Mouse (Mus musculus) hindbrain, embryonic 12.5 days (tissue): ENCODE results near the gene Pnkd. TPM values are rescaled to one million over a fixed set of nuclear protein-coding genes. Genes with fewer than 3 reads are reported as not detected.
"Not testable (repeated sequence)": the region's sequence is repeated elsewhere in the genome, so short reads cannot be mapped to it uniquely, and the experiment has no call there.

Experiments
- ATAC-seq: fragments of 200-750 bp; cut with Nextera tagmentation; 2 replicates; pipeline ENCODE4 v1.8.0; 2017; ENCODE audit warnings: moderate TSS enrichment; ENCODE audit not compliant: low FRiP score
- H3K27ac ChIP-seq: fragments of 300-500 bp; sonication (generic); 2 replicates; pipeline ENCODE4 v1.5.1; 2016; ENCODE audit warnings: mild to moderate bottlenecking
- H3K27me3 ChIP-seq: fragments of 300-500 bp; sonication (generic); 2 replicates; pipeline ENCODE4 v1.6.1; 2016; ENCODE audit warnings: mild to moderate bottlenecking
- H3K36me3 ChIP-seq: fragments of 300-500 bp; sonication (generic); 2 replicates; pipeline ENCODE4 v1.6.1; 2016; ENCODE audit warnings: mild to moderate bottlenecking
- H3K4me1 ChIP-seq: fragments of 300-500 bp; sonication (generic); 2 replicates; pipeline ENCODE4 v1.6.1; 2016
- H3K4me2 ChIP-seq: fragments of 300-500 bp; sonication (generic); replicated peaks from 2 replicates; pipeline ENCODE4 v1.6.1; 2016; ENCODE audit warnings: mild to moderate bottlenecking
- H3K4me3 ChIP-seq: fragments of 300-500 bp; sonication (generic); 2 replicates; pipeline ENCODE4 v1.5.1; 2016; ENCODE audit warnings: mild to moderate bottlenecking
- H3K9ac ChIP-seq: fragments of 300-500 bp; sonication (generic); 2 replicates; pipeline ENCODE4 v1.6.1; 2016; ENCODE audit warnings: mild to moderate bottlenecking, moderate library complexity
- H3K9me3 ChIP-seq: fragments of 300-500 bp; sonication (generic); replicated peaks from 2 replicates; pipeline ENCODE4 v1.6.1; 2016; ENCODE audit warnings: mild to moderate bottlenecking
- WGBS: fragments of 180-500 bp; shearing (Covaris S2); methylation state at CpG from one replicate; pipeline ENCODE4 v1.1.7; 2016; 5-methylcytosine and 5-hydroxymethylcytosine counted together
- polyA plus RNA-seq: library from polyadenylated mRNA; unstranded; fragments of >200 nt; fragmentation: Nextera tagmentation; extraction: Ambion mirVana; gene quantifications from 2 replicates; pipeline ENCODE4 v1.2.1, GENCODE M21; 2016

Gene Pnkd
- polyA plus RNA-seq, 1 experiment from 2014 or later: 94.0 TPM

- H3K27me3 ChIP-seq: no peaks in the 10 kb centered on the region
- H3K4me1 ChIP-seq: peaks cover 10% of the 10 kb centered on the region
- 84% methylated on average over 9 of the region's 9 CpGs for WGBS
- H3K4me2 ChIP-seq: no peak overlapping the region
- no peak overlapping the region for H3K27ac ChIP-seq
- no peak overlapping the region for H3K4me3 ChIP-seq
- H3K9ac ChIP-seq: no peak overlapping the region
- no peak for ATAC-seq
- no peaks in the 10 kb centered on the region for H3K9me3 ChIP-seq
- H3K36me3 ChIP-seq: 0 out of 2 replicates have a peak, but pooled peaks cover 3% of the 10 kb centered on the region
Observed at GRCm38 (mm10) chr1:74339917-74340316, 55.2 kb downstream of the Pnkd start.

GRCm38 (mm10) chr1:74340361-74340764, 55.6 kb downstream of the Pnkd start:
- Histone ChIP-seq H3K4me2 (no peak overlapping the region), H3K4me3 (no peak overlapping the region), H3K36me3 (0 out of 2 replicates have a peak, but pooled peaks cover 3% of the 10 kb centered on the region), H3K4me1 (peaks cover 6% of the 10 kb centered on the region), H3K9ac (no peak overlapping the region), H3K9me3 (no peaks in the 10 kb centered on the region), H3K27me3 (no peaks in the 10 kb centered on the region), H3K27ac (no peak overlapping the region)
- no peak for ATAC-seq
- 95% methylated on average over 6 of the region's 6 CpGs for WGBS

- not testable (repeated sequence) for H3K36me3 ChIP-seq, H3K9me3 ChIP-seq, H3K4me3 ChIP-seq, ATAC-seq, H3K27me3 ChIP-seq, H3K4me2 ChIP-seq, H3K27ac ChIP-seq, H3K4me1 ChIP-seq, H3K9ac ChIP-seq
- WGBS: 93% methylated on average over 4 of the region's 4 CpGs
Observed at GRCm38 (mm10) chr1:74340992-74341391, 56.3 kb downstream of the Pnkd start.

- 0 out of 2 replicates have a peak, but pooled peaks cover 3% of the 10 kb centered on the region for H3K36me3 ChIP-seq
- no peak overlapping the region for H3K4me3 ChIP-seq
- no peak for ATAC-seq
- no peaks in the 10 kb centered on the region for H3K27me3 ChIP-seq
- peaks cover 4% of the 10 kb centered on the region for H3K4me1 ChIP-seq
- H3K27ac ChIP-seq: no peak overlapping the region
- 92% methylated on average over 7 of the region's 7 CpGs for WGBS
- H3K9me3 ChIP-seq: no peaks in the 10 kb centered on the region
- no peak overlapping the region for H3K9ac ChIP-seq
- no peak overlapping the region for H3K4me2 ChIP-seq
Observed at GRCm38 (mm10) chr1:74341898-74342297, 57.2 kb downstream of the Pnkd start.

GRCm38 (mm10) chr1:74342308-74342707, 57.6 kb downstream of the Pnkd start:
- 0 out of 2 replicates have a peak, but pooled peaks cover 3% of the 10 kb centered on the region for H3K36me3 ChIP-seq
- no peak overlapping the region for H3K9ac ChIP-seq
- H3K4me1 ChIP-seq: peaks cover 4% of the 10 kb centered on the region
- H3K27me3 ChIP-seq: no peaks in the 10 kb centered on the region
- H3K4me3 ChIP-seq: no peak overlapping the region
- no peak overlapping the region for H3K4me2 ChIP-seq
- no peak overlapping the region for H3K27ac ChIP-seq
- no peak for ATAC-seq
- no peaks in the 10 kb centered on the region for H3K9me3 ChIP-seq
- WGBS: 95% methylated on average over 1 of the region's 1 CpGs

GRCm38 (mm10) chr1:74343161-74343560, 58.4 kb downstream of the Pnkd start:
- peaks cover 3% of the 10 kb centered on the region; the same call in 1 of the 2 replicates for H3K36me3 ChIP-seq
- H3K4me2 ChIP-seq: no peak overlapping the region
- H3K9me3 ChIP-seq: no peaks in the 10 kb centered on the region
- H3K4me3 ChIP-seq: no peak overlapping the region
- WGBS: 45% methylated on average over 5 of the region's 5 CpGs
- no peak overlapping the region for H3K9ac ChIP-seq
- H3K4me1 ChIP-seq: peaks cover 4% of the 10 kb centered on the region
- ATAC-seq: no peak
- H3K27ac ChIP-seq: no peak overlapping the region
- no peaks in the 10 kb centered on the region for H3K27me3 ChIP-seq

- no peak overlapping the region for H3K27ac ChIP-seq
Observed at GRCm38 (mm10) chr1:74344163-74344916, 59.6 kb downstream of the Pnkd start.

GRCm38 (mm10) chr1:74351185-74351769, 66.5 kb downstream of the Pnkd start:
- Histone ChIP-seq H3K4me1 (no peaks in the 10 kb centered on the region), H3K4me3 (no peak overlapping the region), H3K9ac (no peak overlapping the region), H3K36me3 (peaks cover 43% of the 10 kb centered on the region), H3K27me3 (no peaks in the 10 kb centered on the region), H3K9me3 (no peaks in the 10 kb centered on the region), H3K27ac (no peak overlapping the region), H3K4me2 (no peak overlapping the region)
- ATAC-seq: no peak
- WGBS: 90% methylated on average over 13 of the region's 13 CpGs

More at GRCm38 (mm10) chr1:74344163-74344916, 59.6 kb downstream of the Pnkd start:
- 80% methylated on average over 11 of the region's 11 CpGs for WGBS
- Histone ChIP-seq H3K9ac (no peak overlapping the region), H3K27me3 (no peaks in the 10 kb centered on the region), H3K4me2 (no peak overlapping the region), H3K4me3 (no peak overlapping the region), H3K9me3 (no peaks in the 10 kb centered on the region), H3K36me3 (peaks cover 9% of the 10 kb centered on the region), H3K4me1 (peaks cover 4% of the 10 kb centered on the region)
- no peak for ATAC-seq

- Histone ChIP-seq H3K9ac (no peak overlapping the region), H3K27ac (no peak overlapping the region), H3K36me3 (peaks cover 43% of the 10 kb centered on the region), H3K27me3 (no peaks in the 10 kb centered on the region), H3K9me3 (no peaks in the 10 kb centered on the region), H3K4me3 (no peak overlapping the region), H3K4me1 (no peaks in the 10 kb centered on the region), H3K4me2 (no peak overlapping the region)
- no peak for ATAC-seq
- WGBS: 77% methylated on average over 5 of the region's 5 CpGs
Observed at GRCm38 (mm10) chr1:74352532-74353096, 67.9 kb downstream of the Pnkd start.

- Histone ChIP-seq H3K36me3 (peaks cover 43% of the 10 kb centered on the region), H3K9ac (no peak overlapping the region), H3K4me1 (no peaks in the 10 kb centered on the region), H3K27me3 (no peaks in the 10 kb centered on the region), H3K9me3 (no peaks in the 10 kb centered on the region), H3K4me3 (no peak overlapping the region), H3K27ac (no peak overlapping the region), H3K4me2 (no peak overlapping the region)
- 91% methylated on average over 9 of the region's 9 CpGs for WGBS
- no peak for ATAC-seq
Observed at GRCm38 (mm10) chr1:74353453-74354229, 68.9 kb downstream of the Pnkd start.

GRCm38 (mm10) chr1:74357531-74357930, 72.8 kb downstream of the Pnkd start:
- Histone ChIP-seq H3K4me1 (no peaks in the 10 kb centered on the region), H3K36me3 (peaks cover 14% of the 10 kb centered on the region; the same call in 1 of the 2 replicates), H3K4me2 (no peak overlapping the region), H3K9ac (no peak overlapping the region), H3K27ac (no peak overlapping the region), H3K9me3 (no peaks in the 10 kb centered on the region), H3K27me3 (no peaks in the 10 kb centered on the region), H3K4me3 (no peak overlapping the region)
- ATAC-seq: no peak

GRCm38 (mm10) chr1:74359952-74360517, 75.3 kb downstream of the Pnkd start:
- no peaks in the 10 kb centered on the region for H3K36me3 ChIP-seq
- no peak overlapping the region for H3K9ac ChIP-seq
- H3K4me2 ChIP-seq: no peak overlapping the region
- no peak overlapping the region for H3K27ac ChIP-seq
- no peaks in the 10 kb centered on the region for H3K9me3 ChIP-seq
- no peaks in the 10 kb centered on the region for H3K27me3 ChIP-seq
- no peak overlapping the region for H3K4me3 ChIP-seq
- no peak for ATAC-seq
- WGBS: 89% methylated on average over 5 of the region's 5 CpGs
- H3K4me1 ChIP-seq: no peaks in the 10 kb centered on the region
